Mouse (Mus musculus) erythroblast, embryonic 14.5 days (primary cell): ENCODE results near the gene Sod3.

Source experiments
- GATA1 ChIP-seq: IDR thresholded peaks from 2 replicates; pipeline ENCODE4 v1.6.1; 2012; ENCODE audit warnings: low read length, inconsistent platforms, mixed read lengths
- TAL1 ChIP-seq: IDR thresholded peaks from 3 replicates; pipeline ENCODE4 v1.6.1; 2012; ENCODE audit warnings: low read length, inconsistent platforms, mixed read lengths

GRCm38 (mm10) chr5:52393756-52394155, 30.2 kb downstream of the Sod3 start:
- TF ChIP-seq GATA1, result no peak
- TF ChIP-seq TAL1, result no peak
